Mouse (Mus musculus) embryonic facial prominence, embryonic 14.5 days (tissue): ENCODE measurements around the gene Cxcr5. TPM values are rescaled to one million over a fixed set of nuclear protein-coding genes. Genes with fewer than 3 reads are reported as not detected.

ENCODE experiments used
- ATAC-seq: fragments of 200-750 bp; cut with Nextera tagmentation; 2 replicates; pipeline ENCODE4 v1.8.0; 2017; ENCODE audit warnings: low read depth, moderate number of reproducible peaks, moderate TSS enrichment
- DNase-seq: peaks from one replicate; pipeline ENCODE4 v3.0.0-alpha.2; 2015; ENCODE audit warnings: low spot score
- H3K27ac ChIP-seq: fragments of 300-500 bp; sonication (generic); replicated peaks from 2 replicates; pipeline ENCODE4 v1.5.1; 2014; ENCODE audit warnings: low read depth, mild to moderate bottlenecking, low read length, moderate library complexity
- H3K27me3 ChIP-seq: fragments of 300-500 bp; sonication (generic); replicated peaks from 2 replicates; pipeline ENCODE4 v1.6.1; 2014; ENCODE audit warnings: low read length; ENCODE audit not compliant: control insufficient read depth, insufficient read depth
- H3K36me3 ChIP-seq: fragments of 300-500 bp; sonication (generic); 2 replicates; pipeline ENCODE4 v1.6.1; 2014; ENCODE audit warnings: low read length, mixed read lengths; ENCODE audit not compliant: control insufficient read depth, insufficient read depth
- H3K4me1 ChIP-seq: fragments of 300-500 bp; sonication (generic); 2 replicates; pipeline ENCODE4 v1.6.1; 2014; ENCODE audit warnings: antibody characterized with exemption, low read length; ENCODE audit not compliant: control insufficient read depth, insufficient read depth
- H3K4me2 ChIP-seq: fragments of 300-500 bp; sonication (generic); 2 replicates; pipeline ENCODE4 v1.6.1; 2014; ENCODE audit warnings: low read depth, mild to moderate bottlenecking, low read length, moderate library complexity, mixed read lengths
- H3K4me3 ChIP-seq: fragments of 300-500 bp; sonication (generic); 2 replicates; pipeline ENCODE4 v1.5.1; 2014; ENCODE audit warnings: low read depth, mild to moderate bottlenecking, low read length
- H3K9ac ChIP-seq: fragments of 300-500 bp; sonication (generic); 2 replicates; pipeline ENCODE4 v1.6.1; 2014; ENCODE audit warnings: low read depth, mild to moderate bottlenecking, low read length, moderate library complexity, mixed read lengths
- H3K9me3 ChIP-seq: fragments of 300-500 bp; sonication (generic); 2 replicates; pipeline ENCODE4 v1.6.1; 2016; ENCODE audit warnings: low read length; ENCODE audit not compliant: control insufficient read depth
- WGBS: fragments of 180-500 bp; shearing (Covaris S2); extraction: QIAGEN DNeasy Blood & Tissue Kit; methylation state at CpG from one replicate; pipeline ENCODE4 v1.1.7; 2014; 5-methylcytosine and 5-hydroxymethylcytosine counted together
- polyA plus RNA-seq: library from polyadenylated mRNA; unstranded; fragments of >200 nt; fragmentation: Nextera tagmentation; extraction: Ambion mirVana; gene quantifications from 2 replicates; pipeline ENCODE4 v1.2.1, GENCODE M21; 2014

The Cxcr5 gene
- polyA plus RNA-seq, 1 experiment from 2014 or later, result 0.35 TPM

GRCm38 (mm10) chr9:44562936-44563335, 1.3 kb upstream of the Cxcr5 start:
- DNase-seq (no peak), ATAC-seq (no peak)
- 41% methylated on average over 12 of the region's 12 CpGs for WGBS
- no peak overlapping the region for H3K9ac ChIP-seq
- no peak overlapping the region for H3K4me2 ChIP-seq
- no peaks in the 10 kb centered on the region for H3K4me1 ChIP-seq
- H3K9me3 ChIP-seq, result no peaks in the 10 kb centered on the region
- H3K36me3 ChIP-seq, result no peaks in the 10 kb centered on the region
- H3K27me3 ChIP-seq, result no peaks in the 10 kb centered on the region
- H3K4me3 ChIP-seq, result no peak overlapping the region
- H3K27ac ChIP-seq, result no peak overlapping the region

GRCm38 (mm10) chr9:44552161-44552560, 9.5 kb downstream of the Cxcr5 start:
- no peak overlapping the region for H3K27ac ChIP-seq
- DNase-seq, result peak; percentile 29
- 82% methylated on average over 8 of the region's 8 CpGs for WGBS
- H3K27me3 ChIP-seq, result no peaks in the 10 kb centered on the region
- no peaks in the 10 kb centered on the region for H3K9me3 ChIP-seq
- no peak overlapping the region for H3K4me2 ChIP-seq
- H3K36me3 ChIP-seq, result no peaks in the 10 kb centered on the region
- no peak overlapping the region for H3K9ac ChIP-seq
- ATAC-seq, result no peak
- H3K4me3 ChIP-seq, result no peak overlapping the region
- no peaks in the 10 kb centered on the region for H3K4me1 ChIP-seq

- H3K9ac ChIP-seq, result no peak overlapping the region
- no peak overlapping the region for H3K27ac ChIP-seq
- H3K4me2 ChIP-seq, result no peak overlapping the region
- no peak overlapping the region for H3K4me3 ChIP-seq
- ATAC-seq, result no peak
- H3K27me3 ChIP-seq, result no peaks in the 10 kb centered on the region
- no peak for DNase-seq
- no peaks in the 10 kb centered on the region for H3K9me3 ChIP-seq
- no peaks in the 10 kb centered on the region for H3K4me1 ChIP-seq
- WGBS, result 87% methylated on average over 10 of the region's 10 CpGs
- no peaks in the 10 kb centered on the region for H3K36me3 ChIP-seq
These were observed 10.5 kb downstream of the Cxcr5 start for GRCm38 (mm10) chr9:44551138-44551537.

- no peak overlapping the region for H3K27ac ChIP-seq
- H3K27me3 ChIP-seq, result no peaks in the 10 kb centered on the region
- ATAC-seq (no peak), DNase-seq (no peak)
- no peak overlapping the region for H3K4me3 ChIP-seq
- no peaks in the 10 kb centered on the region for H3K9me3 ChIP-seq
- 85% methylated on average over 8 of the region's 8 CpGs for WGBS
- no peaks in the 10 kb centered on the region for H3K4me1 ChIP-seq
- no peak overlapping the region for H3K4me2 ChIP-seq
- H3K9ac ChIP-seq, result no peak overlapping the region
- H3K36me3 ChIP-seq, result no peaks in the 10 kb centered on the region
These were observed 13.1 kb downstream of the Cxcr5 start for GRCm38 (mm10) chr9:44548412-44549152.

GRCm38 (mm10) chr9:44544986-44545385, 16.7 kb downstream of the Cxcr5 start:
- no peak overlapping the region for H3K4me3 ChIP-seq
- DNase-seq (no peak), ATAC-seq (no peak)
- no peaks in the 10 kb centered on the region for H3K27me3 ChIP-seq
- 79% methylated on average over 3 of the region's 3 CpGs for WGBS
- no peaks in the 10 kb centered on the region for H3K9me3 ChIP-seq
- H3K9ac ChIP-seq, result no peak overlapping the region
- H3K4me1 ChIP-seq, result no peaks in the 10 kb centered on the region
- H3K27ac ChIP-seq, result no peak overlapping the region
- H3K36me3 ChIP-seq, result no peaks in the 10 kb centered on the region
- H3K4me2 ChIP-seq, result no peak overlapping the region

- Histone ChIP-seq H3K36me3 (no peaks in the 10 kb centered on the region), H3K4me2 (no peak overlapping the region), H3K27me3 (no peaks in the 10 kb centered on the region), H3K9ac (no peak overlapping the region), H3K4me1 (no peaks in the 10 kb centered on the region), H3K4me3 (no peak overlapping the region), H3K27ac (no peak overlapping the region), H3K9me3 (no peaks in the 10 kb centered on the region)
- no peak for DNase-seq
- WGBS, result 82% methylated on average over 4 of the region's 4 CpGs
- ATAC-seq, result no peak
These were observed 19.3 kb downstream of the Cxcr5 start for GRCm38 (mm10) chr9:44542364-44542763.

- no peak for ATAC-seq
- H3K27ac ChIP-seq, result no peak overlapping the region
- 75% methylated on average over 3 of the region's 3 CpGs for WGBS
- DNase-seq, result no peak
- no peak overlapping the region for H3K9ac ChIP-seq
- H3K9me3 ChIP-seq, result no peaks in the 10 kb centered on the region
- H3K36me3 ChIP-seq, result no peaks in the 10 kb centered on the region
- no peaks in the 10 kb centered on the region for H3K4me1 ChIP-seq
- no peaks in the 10 kb centered on the region for H3K27me3 ChIP-seq
- no peak overlapping the region for H3K4me2 ChIP-seq
- H3K4me3 ChIP-seq, result no peak overlapping the region
These were observed 21.0 kb downstream of the Cxcr5 start for GRCm38 (mm10) chr9:44540676-44541075.

GRCm38 (mm10) chr9:44539816-44540421, 21.8 kb downstream of the Cxcr5 start:
- no peak for ATAC-seq

More at GRCm38 (mm10) chr9:44539816-44540421, 21.8 kb downstream of the Cxcr5 start:
- no peaks in the 10 kb centered on the region for H3K9me3 ChIP-seq
- H3K36me3 ChIP-seq, result no peaks in the 10 kb centered on the region
- H3K9ac ChIP-seq, result no peak overlapping the region
- no peaks in the 10 kb centered on the region for H3K27me3 ChIP-seq
- WGBS, result 63% methylated on average over 2 of the region's 2 CpGs
- no peak for DNase-seq
- H3K4me2 ChIP-seq, result no peak overlapping the region
- H3K4me3 ChIP-seq, result no peak overlapping the region
- no peak overlapping the region for H3K27ac ChIP-seq
- H3K4me1 ChIP-seq, result no peaks in the 10 kb centered on the region
